Mouse (Mus musculus): ENCODE measurements around the gene Fbf1.

- TF ChIP-seq CTCF (IDR thresholded peaks at IDR 0.05; ENCODE audit: control insufficient read depth, insufficient read depth, insufficient replicate concordance, low read depth, low read length) (no peak), POLR2A (IDR thresholded peaks at IDR 0.05; ENCODE audit: control insufficient read depth, low read depth, low read length) (no peak)
Observed at GRCm38 (mm10) chr11:116216549-116216948, 48.6 kb upstream of the Fbf1 start.
